Comparison of ENCODE assay signal across 8 mouse cellular contexts in the genomic region with DNA sequence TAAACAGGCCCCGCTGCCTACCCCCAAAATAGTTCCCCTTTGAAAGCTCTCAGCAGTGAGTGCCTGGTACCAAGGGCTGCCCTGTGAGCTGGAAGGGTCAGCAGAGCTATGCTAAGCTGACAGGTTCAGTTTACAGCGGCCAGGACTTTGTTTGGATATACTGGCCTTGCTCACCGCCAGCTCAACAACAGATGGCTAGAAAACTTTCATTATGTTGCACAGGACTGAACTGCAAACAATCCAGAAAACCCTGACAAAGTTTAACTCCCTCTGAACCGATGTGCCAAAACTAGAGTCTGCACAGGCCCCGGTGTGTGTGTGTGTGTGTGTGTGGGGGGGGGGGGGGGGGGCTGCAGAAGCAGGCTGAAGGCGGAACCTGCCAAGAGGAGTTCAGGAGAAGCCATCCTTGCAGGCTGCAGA.
DNase-seq lines count a peak whose midpoint lies in the region; ATAC-seq and TF ChIP-seq lines count a peak whose summit lies in the region.

No protein-coding gene starts in this region.

- no peaks in the 10 kb centered on the region for H3K27me3 ChIP-seq in midbrain, embryonic 12.5 days
- no peaks in the 10 kb centered on the region; the same call in 1 of the 2 replicates for H3K27me3 ChIP-seq in midbrain, embryonic 15.5 days (replicated peaks)
- no peaks in the 10 kb centered on the region for H3K27me3 ChIP-seq in heart, postnatal 0 days (ENCODE audit: control insufficient read depth, insufficient read depth, low read length)
- H3K27me3 ChIP-seq in limb, embryonic 14.5 days (ENCODE audit: control insufficient read depth, insufficient read depth, low read length) = no peaks in the 10 kb centered on the region

- H3K4me1 ChIP-seq in midbrain, embryonic 12.5 days = peaks cover 37% of the 10 kb centered on the region
- peaks cover 27% of the 10 kb centered on the region for H3K4me1 ChIP-seq in midbrain, embryonic 15.5 days
- peaks cover 19% of the 10 kb centered on the region for H3K4me1 ChIP-seq in heart, postnatal 0 days (ENCODE audit: control insufficient read depth, insufficient read depth)
- peaks cover 17% of the 10 kb centered on the region for H3K4me1 ChIP-seq in limb, embryonic 14.5 days (ENCODE audit: control insufficient read depth, insufficient read depth, low read length)

- no peak overlapping the region for H3K9ac ChIP-seq in midbrain, embryonic 12.5 days (replicated peaks)
- no peak overlapping the region for H3K9ac ChIP-seq in midbrain, embryonic 15.5 days
- H3K9ac ChIP-seq in heart, postnatal 0 days (replicated peaks; ENCODE audit: low read depth, low read length) = peak overlapping the region; percentile 48
- 0 out of 2 replicates have a peak overlapping the region, but pooled peaks have one; percentile 13 for H3K9ac ChIP-seq in limb, embryonic 14.5 days (ENCODE audit: low read depth, low read length, severe bottlenecking)

- TF ChIP-seq CTCF in heart, postnatal 0 days (IDR thresholded peaks at IDR 0.05; ENCODE audit: low read depth) = no peak

- 0 out of 2 replicates have a peak, but pooled peaks have one; percentile 44 for ATAC-seq in midbrain, embryonic 12.5 days (ENCODE audit: low FRiP score, low read depth)
- no peak for ATAC-seq in midbrain, embryonic 15.5 days (replicated peaks)
- ATAC-seq in heart, postnatal 0 days (ENCODE audit: insufficient read depth, low read depth) = peak; percentile 82
- 0 out of 2 replicates have a peak, but pooled peaks have one; percentile 26 for ATAC-seq in limb, embryonic 14.5 days (ENCODE audit: low FRiP score, low read depth)

- 0 out of 2 replicates have a peak overlapping the region, but pooled peaks have one; percentile 4 for H3K27ac ChIP-seq in midbrain, embryonic 12.5 days (replicated peaks)
- no peak overlapping the region for H3K27ac ChIP-seq in midbrain, embryonic 15.5 days
- H3K27ac ChIP-seq in heart, postnatal 0 days (ENCODE audit: low read depth) = peak overlapping the region; percentile 93
- H3K27ac ChIP-seq in limb, embryonic 14.5 days (replicated peaks; ENCODE audit: low read depth, low read length) = no peak overlapping the region

- intact Hi-C loops in left cerebral cortex, postnatal 10 days (cut with DNase I) = no loop called here

- DNase-seq in heart, postnatal 0 days (ENCODE audit: low spot score) = peak; percentile 46
- DNase-seq in limb, embryonic 14.5 days (ENCODE audit: low spot score) = no peak
- peak; percentile 22 for DNase-seq in ovary, postnatal 14 days (ENCODE audit: low spot score)
- no peak for DNase-seq in testis, postnatal 14 days (ENCODE audit: low spot score)
- no peak for DNase-seq in left cerebral cortex, postnatal 10 days (ENCODE audit: extremely low spot score in 1 of 2, low spot score in 2 of 2)
- no peak for DNase-seq in layer of hippocampus, postnatal 25 days (ENCODE audit: extremely low spot score in 1 of 2, low spot score in 1 of 2)

- H3K36me3 ChIP-seq in midbrain, embryonic 12.5 days = no peaks in the 10 kb centered on the region
- H3K36me3 ChIP-seq in midbrain, embryonic 15.5 days (replicated peaks) = no peaks in the 10 kb centered on the region
- no peaks in the 10 kb centered on the region for H3K36me3 ChIP-seq in heart, postnatal 0 days (replicated peaks; ENCODE audit: control insufficient read depth, insufficient read depth, low read length)
- H3K36me3 ChIP-seq in limb, embryonic 14.5 days (ENCODE audit: control insufficient read depth, insufficient read depth, low read length) = no peaks in the 10 kb centered on the region

- TF ChIP-seq EP300 in heart, postnatal 0 days (IDR thresholded peaks at IDR 0.05; ENCODE audit: low read depth) = no peak

- H3K4me3 ChIP-seq in midbrain, embryonic 12.5 days = no peak overlapping the region
- no peak overlapping the region for H3K4me3 ChIP-seq in midbrain, embryonic 15.5 days
- no peak overlapping the region for H3K4me3 ChIP-seq in heart, postnatal 0 days (ENCODE audit: low read depth, low read length)
- no peak overlapping the region for H3K4me3 ChIP-seq in limb, embryonic 14.5 days (replicated peaks; ENCODE audit: low read length)

- H3K4me2 ChIP-seq in midbrain, embryonic 12.5 days (replicated peaks) = peak overlapping the region; percentile 33
- H3K4me2 ChIP-seq in midbrain, embryonic 15.5 days = no peak overlapping the region
- peak overlapping the region; percentile 56 for H3K4me2 ChIP-seq in heart, postnatal 0 days (ENCODE audit: low read depth, low read length)
- peak overlapping the region; percentile 13; the same call in 1 of the 2 replicates for H3K4me2 ChIP-seq in limb, embryonic 14.5 days (replicated peaks; ENCODE audit: low read depth, low read length, severe bottlenecking)

- TF ChIP-seq POLR2A in limb, embryonic 14.5 days (IDR thresholded peaks at IDR 0.05; ENCODE audit: borderline replicate concordance, extremely low read depth, insufficient read depth, insufficient read length) = no peak

- 10% methylated on average over 6 of the region's 6 CpGs for WGBS in midbrain, embryonic 12.5 days
- 7% methylated on average over 6 of the region's 6 CpGs for WGBS in midbrain, embryonic 15.5 days
- 13% methylated on average over 6 of the region's 6 CpGs for WGBS in heart, postnatal 0 days
- 6% methylated on average over 6 of the region's 6 CpGs for WGBS in limb, embryonic 14.5 days

- H3K9me3 ChIP-seq in midbrain, embryonic 12.5 days = no peaks in the 10 kb centered on the region
- no peaks in the 10 kb centered on the region for H3K9me3 ChIP-seq in midbrain, embryonic 15.5 days
- no peaks in the 10 kb centered on the region for H3K9me3 ChIP-seq in heart, postnatal 0 days (replicated peaks; ENCODE audit: control insufficient read depth, low read length)
- no peaks in the 10 kb centered on the region for H3K9me3 ChIP-seq in limb, embryonic 14.5 days (ENCODE audit: control insufficient read depth, low read length)

Comparison
In these comparisons a context has a peak if more than half of its experiments do, and no peak if none do; other contexts are left out.
1. H3K27ac ChIP-seq: peak in midbrain, embryonic 12.5 days (single experiment) and heart, postnatal 0 days (single experiment); none in midbrain, embryonic 15.5 days (single experiment) and limb, embryonic 14.5 days (single experiment).
2. H3K9ac ChIP-seq: peak in heart, postnatal 0 days (single experiment) and limb, embryonic 14.5 days (single experiment); none in midbrain, embryonic 12.5 days (single experiment) and midbrain, embryonic 15.5 days (single experiment).
3. DNase-seq: peak in heart, postnatal 0 days (single experiment) and ovary, postnatal 14 days (single experiment); none in limb, embryonic 14.5 days (single experiment), testis, postnatal 14 days (single experiment), left cerebral cortex, postnatal 10 days (0 of 2) and layer of hippocampus, postnatal 25 days (0 of 2).